In the genomic region with DNA sequence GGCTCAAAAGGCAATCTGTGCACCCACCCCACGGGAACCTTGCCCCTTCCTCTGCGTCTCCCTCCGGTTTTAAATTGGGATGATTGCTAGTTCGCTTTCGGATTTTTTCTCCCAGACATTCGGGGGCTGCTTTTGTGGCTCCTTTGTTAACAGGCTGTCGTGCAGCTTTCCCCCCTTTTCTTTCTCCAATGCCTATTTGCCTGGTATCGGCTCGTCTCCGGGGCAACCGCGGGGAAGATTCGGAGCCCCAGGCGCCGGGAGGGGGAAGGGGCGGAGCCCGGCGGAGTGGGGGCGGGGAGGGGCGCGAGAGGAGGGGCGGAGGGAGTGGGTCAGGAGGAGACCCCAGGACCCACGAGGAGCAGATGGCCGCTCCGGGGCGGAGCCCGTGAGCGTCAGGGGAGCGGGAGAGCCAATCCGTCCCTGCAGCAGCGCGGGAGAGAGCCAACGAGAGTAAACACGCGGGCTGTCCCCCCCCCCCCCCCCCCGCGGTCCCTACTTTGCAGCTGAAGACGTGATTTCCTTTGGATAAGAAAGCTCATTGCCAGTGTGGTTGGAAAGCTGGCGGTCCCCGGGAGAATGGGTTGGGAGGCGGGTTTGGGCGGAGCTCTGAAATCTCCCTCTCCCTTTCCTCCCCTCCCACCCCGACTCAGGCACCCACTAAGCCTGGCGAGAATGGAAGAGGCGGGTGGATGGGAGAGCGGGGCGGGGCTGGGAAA, we compare ENCODE assay signal across 8 mouse cellular contexts. TPM values are rescaled to one million over a fixed set of nuclear protein-coding genes. Genes with fewer than 3 reads are reported as not detected.
A peak's percentile ranks its signal among the peaks of the same experiment; 100 is the strongest.
DNase-seq lines count a peak whose midpoint lies in the region; ATAC-seq and TF ChIP-seq lines count a peak whose summit lies in the region.

No protein-coding gene starts in this region.

- peak; percentile 53 to 58 for DNase-seq in spleen, adult 18-20 months
- DNase-seq in spleen, adult 12 weeks (ENCODE audit: low spot score), result no peak
- peak; percentile 97 for DNase-seq in kidney, postnatal 0 days (ENCODE audit: low spot score)
- peak; percentile 85 for DNase-seq in liver
- DNase-seq in splenic B cell, adult 2 months (ENCODE audit: low read depth, low spot score), result peak; percentile 58

- H3K27me3 ChIP-seq in embryonic facial prominence, embryonic 15.5 days, result no peaks in the 10 kb centered on the region
- H3K27me3 ChIP-seq in heart, embryonic 11.5 days (ENCODE audit: control insufficient read depth, insufficient read depth, low read length), result no peaks in the 10 kb centered on the region
- no peaks in the 10 kb centered on the region for H3K27me3 ChIP-seq in kidney, postnatal 0 days (ENCODE audit: insufficient read depth, low read length)
- no peaks in the 10 kb centered on the region for H3K27me3 ChIP-seq in splenic B cell, adult 2 months (ENCODE audit: control insufficient read depth, insufficient read depth, low read length, poor library complexity, severe bottlenecking)

- ATAC-seq in embryonic facial prominence, embryonic 15.5 days (ENCODE audit: insufficient number of reproducible peaks, low FRiP score, low TSS enrichment, low read depth), result peak; percentile 91
- ATAC-seq in heart, embryonic 11.5 days (replicated peaks; ENCODE audit: insufficient number of reproducible peaks, low FRiP score, low TSS enrichment), result peak; percentile 79
- peak; percentile 79 for ATAC-seq in kidney, postnatal 0 days (replicated peaks; ENCODE audit: low FRiP score, low read depth)
- 0 out of 2 replicates have a peak, but pooled peaks have one; percentile 23 for ATAC-seq in monocyte, adult 5-6 weeks (replicated peaks; ENCODE audit: insufficient number of reproducible peaks, low FRiP score, low TSS enrichment, poor library complexity, severe bottlenecking)

- peaks cover 8% of the 10 kb centered on the region; the same call in 1 of the 2 replicates for H3K4me1 ChIP-seq in embryonic facial prominence, embryonic 15.5 days
- peaks cover 4% of the 10 kb centered on the region; the same call in 1 of the 2 replicates for H3K4me1 ChIP-seq in heart, embryonic 11.5 days (ENCODE audit: control insufficient read depth, insufficient read depth, low read length)
- no peaks in the 10 kb centered on the region for H3K4me1 ChIP-seq in kidney, postnatal 0 days (replicated peaks; ENCODE audit: insufficient read depth, low read length)

- H3K9me3 ChIP-seq in embryonic facial prominence, embryonic 15.5 days (replicated peaks), result no peaks in the 10 kb centered on the region
- no peaks in the 10 kb centered on the region for H3K9me3 ChIP-seq in heart, embryonic 11.5 days (replicated peaks; ENCODE audit: control insufficient read depth, low read length)
- H3K9me3 ChIP-seq in kidney, postnatal 0 days (replicated peaks; ENCODE audit: low read length), result no peaks in the 10 kb centered on the region

- TF ChIP-seq CTCF in kidney, postnatal 0 days (IDR thresholded peaks at IDR 0.05; ENCODE audit: low read depth), result no peak

- peak overlapping the region; percentile 99 for H3K9ac ChIP-seq in embryonic facial prominence, embryonic 15.5 days
- H3K9ac ChIP-seq in heart, embryonic 11.5 days (ENCODE audit: low read depth, low read length), result peak overlapping the region; percentile 99
- H3K9ac ChIP-seq in kidney, postnatal 0 days (ENCODE audit: low read depth, low read length), result peak overlapping the region; percentile 90

- peak overlapping the region; percentile 99 for H3K27ac ChIP-seq in embryonic facial prominence, embryonic 15.5 days (replicated peaks)
- peak overlapping the region; percentile 96 for H3K27ac ChIP-seq in heart, embryonic 11.5 days (ENCODE audit: low read depth, low read length)
- H3K27ac ChIP-seq in kidney, postnatal 0 days, result peak overlapping the region; percentile 98

- peak overlapping the region; percentile 84 for H3K4me3 ChIP-seq in embryonic facial prominence, embryonic 15.5 days (replicated peaks)
- peak overlapping the region; percentile 72 for H3K4me3 ChIP-seq in heart, embryonic 11.5 days (ENCODE audit: low read depth, low read length)
- peak overlapping the region; percentile 82 for H3K4me3 ChIP-seq in kidney, postnatal 0 days (replicated peaks; ENCODE audit: low read depth, low read length)

- under 1% methylated on average over 38 of the region's 47 CpGs for WGBS in embryonic facial prominence, embryonic 15.5 days
- 1% methylated on average over 45 of the region's 47 CpGs for WGBS in heart, embryonic 11.5 days (ENCODE audit: insufficient replicate concordance)
- 0% methylated on average over 43 of the region's 47 CpGs for WGBS in kidney, postnatal 0 days

- no peaks in the 10 kb centered on the region for H3K36me3 ChIP-seq in embryonic facial prominence, embryonic 15.5 days
- H3K36me3 ChIP-seq in heart, embryonic 11.5 days (ENCODE audit: control insufficient read depth, insufficient read depth, low read length), result no peaks in the 10 kb centered on the region
- H3K36me3 ChIP-seq in kidney, postnatal 0 days (ENCODE audit: insufficient read depth, low read length), result no peaks in the 10 kb centered on the region
- no peaks in the 10 kb centered on the region for H3K36me3 ChIP-seq in splenic B cell, adult 2 months (ENCODE audit: control insufficient read depth, insufficient read depth, low read length, poor library complexity, severe bottlenecking)

- H3K4me2 ChIP-seq in embryonic facial prominence, embryonic 15.5 days (replicated peaks), result peak overlapping the region; percentile 81
- H3K4me2 ChIP-seq in heart, embryonic 11.5 days, result peak overlapping the region; percentile 94
- H3K4me2 ChIP-seq in kidney, postnatal 0 days (ENCODE audit: low read length), result peak overlapping the region; percentile 82

RNA-seq across cellular contexts. Expression of a gene that starts 2.2 kb away (rescaled TPM):
- 141 and 153 TPM in 2 replicates for polyA plus RNA-seq in embryonic facial prominence, embryonic 15.5 days (2015; fragmentation: Nextera tagmentation; extraction: Ambion mirVana)
- 88.3 and 99.9 TPM in 2 replicates for polyA plus RNA-seq in heart, embryonic 11.5 days (2014; fragmentation: Nextera tagmentation; extraction: Ambion mirVana)
- polyA plus RNA-seq in kidney, postnatal 0 days (2015; fragmentation: Nextera tagmentation; extraction: Ambion mirVana), result 104 and 113 TPM in 2 replicates
- total RNA-seq in monocyte, adult 5-6 weeks (2017), result 88.8 to 161 TPM (median 153 TPM) in 3 replicates

Comparison
In these comparisons a context has a peak if more than half of its experiments do, and no peak if none do; other contexts are left out.
1. ATAC-seq: peak in every context shown above with its lines; median percentile 91 in embryonic facial prominence, embryonic 15.5 days; 79 in heart, embryonic 11.5 days; 79 in kidney, postnatal 0 days; 23 in monocyte, adult 5-6 weeks.